Mouse (Mus musculus): ENCODE measurements around the gene Camta1. TPM values are rescaled to one million over a fixed set of nuclear protein-coding genes. Genes with fewer than 3 reads are reported as not detected.

Camta1 gene
- total RNA-seq, 2 experiments from 2014 or later = 234 to 244 TPM

DNA sequence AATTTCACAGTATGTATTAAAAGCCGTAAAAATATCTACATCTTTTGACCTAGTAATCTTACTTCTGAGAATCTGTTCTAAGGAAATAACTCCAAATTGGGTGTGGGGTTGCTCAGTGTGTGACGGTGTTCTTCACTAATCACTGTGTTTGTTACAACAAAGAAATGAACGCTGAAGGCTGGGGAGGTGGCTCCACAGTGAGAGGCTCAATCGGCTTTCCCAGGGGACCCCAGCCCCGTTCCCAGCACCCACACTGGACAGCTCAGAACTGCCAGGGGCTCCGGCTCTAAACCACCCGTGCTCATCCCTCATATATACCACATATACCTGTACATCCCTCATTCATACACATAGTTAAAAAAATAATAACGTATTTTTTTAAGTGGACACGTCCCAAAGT is 1.8 kb upstream of the Camta1 start:
- intact Hi-C loops (cut with DNase I) = loop anchor here (5.0 kb wide), 1 partner anchor 69 kb away; the partner anchor contains the start of gene Dnajc11
- DNase-seq (ENCODE audit: low spot score) = no peak

DNA sequence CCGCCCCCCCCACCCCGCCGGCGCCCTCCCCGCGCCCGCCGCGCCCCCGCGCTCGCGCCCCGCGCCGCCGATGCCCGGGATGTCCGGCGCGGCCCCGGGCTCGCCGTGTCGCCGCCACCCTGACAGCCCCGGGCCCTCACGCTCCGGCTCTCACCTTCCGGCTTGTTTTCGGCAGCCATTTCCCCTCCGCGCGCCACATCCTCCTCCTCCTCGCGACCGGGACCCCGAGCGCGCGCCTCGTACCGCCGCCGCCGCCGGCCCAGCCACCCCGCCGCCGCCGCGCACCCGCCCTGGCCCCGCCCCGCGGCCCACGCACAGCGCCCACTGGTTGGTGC is 238 bp downstream of the Camta1 start:
- no peak for DNase-seq (ENCODE audit: low spot score)

DNA sequence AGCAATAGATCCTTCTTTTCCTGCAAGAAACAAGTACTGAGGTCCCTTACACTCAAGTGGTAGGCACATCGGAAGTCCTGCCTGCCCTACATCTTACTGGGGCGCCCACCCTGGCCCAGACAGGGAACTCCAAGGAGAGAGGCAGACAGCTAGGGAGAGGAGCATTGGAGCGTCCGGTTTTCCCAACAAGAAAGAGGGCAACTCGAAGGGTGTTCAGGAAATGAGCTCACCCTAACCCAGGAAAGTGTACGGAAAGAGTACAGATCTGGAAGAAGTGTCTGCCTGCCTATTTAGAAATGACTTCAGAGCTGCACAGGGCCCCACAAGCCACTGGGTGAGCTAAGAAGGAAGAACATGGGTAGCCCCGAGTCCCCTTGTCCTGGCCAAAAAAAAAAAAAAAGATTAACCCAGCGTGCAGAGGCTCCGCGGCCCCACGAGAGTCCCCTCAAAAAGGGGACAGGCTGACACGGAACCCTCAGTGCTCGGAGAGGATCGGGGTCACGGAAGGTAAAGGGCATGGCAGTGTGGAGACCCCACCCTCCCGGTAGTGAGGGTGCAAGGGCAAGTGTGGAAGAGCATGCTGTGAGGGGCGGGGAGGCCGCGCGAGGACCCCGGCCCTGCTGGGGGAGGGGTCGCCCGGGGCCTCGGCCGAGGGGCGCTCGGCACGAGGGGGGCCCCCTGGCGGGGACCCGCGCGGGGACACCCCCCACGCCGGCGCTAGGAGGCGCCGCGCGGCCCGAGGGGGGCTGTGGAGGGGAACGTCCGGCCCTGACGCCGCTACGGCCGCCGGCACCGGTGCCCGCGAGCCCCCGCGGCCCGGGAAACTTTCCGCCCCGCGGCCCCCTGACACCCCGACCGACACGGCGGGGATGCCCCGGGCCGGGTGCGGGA is 990 bp downstream of the Camta1 start:
- DNase-seq (ENCODE audit: low spot score) = peak; percentile 4
- intact Hi-C loops (cut with DNase I) = loop anchor here (5.0 kb wide), 1 partner anchor 72 kb away; the partner anchor contains the start of gene Dnajc11

More for the DNA sequence above, 238 bp downstream of the Camta1 start:
- intact Hi-C loops (cut with DNase I) = loop anchor here (5.0 kb wide), 1 partner anchor 71 kb away; the partner anchor contains the start of gene Dnajc11

DNA sequence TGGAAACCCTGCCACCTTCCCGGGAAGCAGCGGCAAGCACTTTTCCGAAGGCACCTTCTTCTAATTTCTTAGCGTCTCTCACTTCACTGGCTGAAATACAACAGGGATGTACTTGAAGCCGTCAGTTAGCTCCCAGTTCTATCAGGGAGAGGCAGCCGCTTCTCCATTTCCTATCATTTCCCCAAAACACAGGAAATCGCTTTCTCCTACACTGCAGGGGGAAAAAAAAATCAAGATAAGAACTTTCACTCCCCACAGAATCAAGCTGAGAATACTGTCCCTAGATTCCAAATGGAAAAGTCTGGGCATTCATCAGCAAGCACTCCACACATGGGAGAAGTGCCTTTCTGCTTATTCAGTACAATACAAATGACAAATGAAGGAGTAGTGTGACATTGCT is 2.4 kb downstream of the Camta1 start:
- no peak for DNase-seq (ENCODE audit: low spot score)
- intact Hi-C loops (cut with DNase I) = loop anchor here (5.0 to 10.0 kb wide), 2 partner anchors 524 to 702 kb away; no protein-coding TSS in a partner anchor

DNA sequence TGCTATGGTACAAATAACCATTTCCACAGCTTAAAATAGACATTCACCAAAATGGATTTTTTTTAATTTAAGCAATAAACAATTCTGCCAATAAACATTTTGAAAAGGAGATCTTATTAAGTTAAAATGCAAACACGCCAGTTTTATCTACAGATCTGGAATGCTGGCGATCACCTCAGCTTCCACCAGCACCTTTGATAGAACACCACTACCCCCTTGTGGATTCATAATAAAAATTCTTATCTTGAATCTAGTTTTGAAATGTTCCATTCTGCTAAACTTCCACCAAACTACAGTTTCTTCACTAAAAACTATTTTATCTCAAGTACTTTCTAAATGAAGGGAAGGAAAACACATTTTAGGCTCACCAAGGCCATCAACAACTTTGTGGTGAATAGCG is 7.7 kb downstream of the Camta1 start:
- intact Hi-C loops (cut with DNase I) = loop anchor here (2.0 to 10.0 kb wide), 4 partner anchors 75 to 519 kb away; no protein-coding TSS in a partner anchor
- DNase-seq (ENCODE audit: low spot score) = no peak

DNA sequence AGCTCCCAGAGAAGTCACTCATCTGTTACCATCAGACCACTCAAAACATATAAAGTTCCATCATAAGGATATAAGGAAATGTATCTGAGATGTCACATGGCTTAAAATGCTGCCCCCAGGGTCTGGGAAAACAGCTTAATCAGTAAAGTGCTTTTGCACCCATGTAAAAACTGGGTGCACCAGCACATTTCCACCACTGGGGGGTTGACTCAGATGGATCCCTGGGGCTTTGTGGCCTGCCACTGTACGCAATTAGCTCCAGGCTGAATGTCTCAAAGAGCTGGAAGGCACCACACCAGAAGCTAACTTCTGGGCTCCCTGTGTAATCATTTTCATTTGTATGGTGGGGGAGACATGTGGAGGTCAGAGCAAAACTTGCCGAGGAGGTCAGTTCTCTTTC is 10.5 kb downstream of the Camta1 start:
- intact Hi-C loops (cut with DNase I) = loop anchor here (5.0 to 10.0 kb wide), 2 partner anchors 364 to 516 kb away; no protein-coding TSS in a partner anchor
- DNase-seq (ENCODE audit: low spot score) = peak; percentile 10

DNA sequence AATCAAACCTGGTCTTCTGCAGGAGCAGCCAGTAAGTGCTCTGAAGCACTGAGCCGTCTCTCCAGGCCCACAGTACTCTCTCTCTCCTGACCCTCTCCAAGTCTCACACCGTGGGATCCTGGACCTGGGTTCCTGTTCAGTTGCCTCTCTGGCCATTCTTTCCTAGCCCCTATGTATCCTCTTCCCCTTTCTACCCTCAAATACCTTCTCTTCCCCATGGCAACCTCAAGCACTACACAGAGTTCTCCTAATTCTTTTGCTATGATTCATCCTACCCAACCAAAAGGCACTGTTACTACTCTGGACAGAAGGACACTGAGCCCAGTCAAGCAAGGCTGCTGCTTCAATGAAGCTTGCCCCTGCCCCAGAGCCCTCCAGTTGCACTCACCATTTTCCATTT is 19.1 kb downstream of the Camta1 start:
- intact Hi-C loops (cut with DNase I) = no loop called here
- DNase-seq (ENCODE audit: low spot score) = no peak

DNA sequence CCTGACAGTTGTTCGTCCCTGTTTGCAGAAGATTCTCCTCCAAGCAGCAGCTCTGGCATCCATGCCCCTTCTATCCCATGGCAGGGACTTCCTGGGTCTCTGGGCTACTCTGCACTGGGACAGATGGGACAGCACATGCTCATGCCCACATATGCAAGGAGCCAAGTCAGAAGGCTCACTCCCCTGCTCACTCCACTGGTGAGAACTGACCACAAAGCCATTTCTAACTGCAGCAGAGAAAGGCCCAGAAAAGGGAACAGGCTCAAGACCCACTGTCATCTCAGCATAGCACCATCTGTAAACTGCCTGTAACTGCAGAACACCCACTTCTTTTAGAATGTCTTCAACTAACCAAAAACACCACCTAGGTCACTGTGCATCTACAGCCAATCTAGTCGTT is 23.2 kb downstream of the Camta1 start:
- DNase-seq (ENCODE audit: low spot score) = no peak
- intact Hi-C loops (cut with DNase I) = no loop called here

DNA sequence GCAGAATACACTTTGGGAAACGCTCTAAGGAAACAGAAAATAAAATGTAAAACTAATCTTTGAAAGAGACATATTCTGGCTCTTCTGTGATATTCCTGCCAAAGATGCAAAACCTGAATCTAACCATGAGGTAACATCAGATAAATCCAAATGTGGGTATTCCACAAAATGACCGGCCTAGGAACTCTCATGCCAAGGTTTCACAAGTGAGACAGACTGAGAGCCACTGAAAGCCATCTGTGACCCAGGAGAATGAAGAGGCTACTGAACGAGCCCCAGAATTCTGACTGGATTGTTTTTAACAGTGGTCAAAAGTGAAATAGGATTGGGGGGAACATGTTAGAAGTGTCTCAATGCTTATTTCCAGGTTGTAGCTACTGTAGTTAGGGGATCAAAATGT is 25.8 kb downstream of the Camta1 start:
- intact Hi-C loops (cut with DNase I) = no loop called here
- no peak for DNase-seq (ENCODE audit: low spot score)

DNA sequence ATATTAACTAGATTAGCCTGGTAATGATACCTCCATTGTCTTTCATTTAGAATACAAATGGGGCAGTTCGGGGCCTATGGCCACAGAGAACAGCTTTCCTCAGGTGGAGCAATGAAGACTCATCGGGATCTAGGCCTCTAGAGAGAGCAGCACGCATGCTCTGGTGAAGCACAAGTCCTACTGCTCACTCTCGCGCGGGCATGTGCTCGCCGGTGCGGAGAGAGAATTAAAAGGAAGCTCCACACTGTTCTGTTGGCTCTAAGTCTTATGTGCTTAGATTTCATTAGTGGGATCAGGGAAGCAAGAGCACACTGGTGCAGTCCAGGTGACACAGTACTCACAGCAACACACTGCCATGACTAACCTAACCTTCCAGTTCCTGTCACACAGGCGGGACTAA is 27.1 kb downstream of the Camta1 start:
- intact Hi-C loops (cut with DNase I) = no loop called here
- DNase-seq (ENCODE audit: low spot score) = no peak

DNA sequence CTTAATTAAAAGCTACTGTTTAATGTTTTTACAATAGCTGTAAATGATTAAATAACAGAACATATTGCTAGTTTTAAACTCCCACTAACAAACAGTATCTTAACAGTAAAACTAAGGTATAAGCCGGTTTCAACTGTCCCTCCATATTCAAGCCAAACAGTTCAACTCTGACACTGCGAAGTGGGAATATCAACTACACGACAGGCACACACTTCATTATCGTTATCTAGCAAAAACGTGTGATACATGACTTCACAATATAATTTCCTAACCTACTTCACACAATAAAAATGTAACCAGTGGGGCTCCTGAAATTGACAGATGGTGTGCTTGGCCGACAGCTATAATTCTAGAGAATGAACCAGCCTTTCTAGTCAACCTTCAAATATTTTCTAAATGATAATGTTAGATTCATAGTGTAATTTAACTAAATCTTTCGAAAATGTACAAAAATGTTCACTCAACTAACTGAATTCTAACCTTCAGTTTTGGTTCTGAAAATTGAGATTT is 27.7 kb downstream of the Camta1 start:
- intact Hi-C loops (cut with DNase I) = no loop called here

DNA sequence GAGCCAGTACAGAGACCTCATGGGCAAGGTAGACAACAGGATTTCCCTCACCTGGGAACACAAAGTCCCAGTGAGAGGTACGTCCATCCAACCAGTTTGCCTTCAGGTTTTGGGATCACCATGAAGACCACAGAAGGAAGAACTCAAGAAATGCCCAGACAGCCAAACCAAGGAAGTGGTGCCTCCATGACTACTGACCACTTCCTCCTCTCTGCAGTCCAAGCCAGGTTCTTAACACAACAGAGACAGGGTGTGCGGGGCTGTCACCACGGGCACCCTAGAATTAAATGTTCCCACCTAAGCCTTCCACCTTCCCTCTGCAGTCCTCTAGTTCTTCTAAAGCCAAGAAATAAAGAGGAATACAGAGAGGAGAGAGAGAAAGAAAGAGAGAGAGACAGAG is 33.8 kb downstream of the Camta1 start:
- DNase-seq (ENCODE audit: low spot score) = no peak
- intact Hi-C loops (cut with DNase I) = no loop called here

More for the DNA sequence above, 27.7 kb downstream of the Camta1 start:
- no peak for DNase-seq (ENCODE audit: low spot score)

DNA sequence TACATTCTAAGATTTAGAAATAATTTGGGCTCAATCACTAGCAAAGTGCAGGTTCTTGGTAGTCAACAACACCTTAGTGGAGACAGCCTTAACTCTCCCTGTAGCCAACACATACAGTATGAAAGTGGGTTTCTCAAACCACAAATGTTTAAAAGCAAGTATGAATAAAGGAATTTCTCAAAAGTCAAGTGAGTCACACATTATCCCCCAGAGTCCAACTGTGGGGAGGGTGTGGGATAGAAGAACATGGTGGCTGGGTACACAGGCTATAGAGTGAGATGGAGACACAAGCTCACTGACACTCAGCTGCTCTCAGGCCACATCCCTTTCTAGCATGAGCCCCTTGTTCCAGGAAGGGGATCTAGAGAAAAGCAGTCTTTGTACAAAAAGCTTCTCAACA is 34.3 kb downstream of the Camta1 start:
- DNase-seq (ENCODE audit: low spot score) = no peak
- intact Hi-C loops (cut with DNase I) = no loop called here

DNA sequence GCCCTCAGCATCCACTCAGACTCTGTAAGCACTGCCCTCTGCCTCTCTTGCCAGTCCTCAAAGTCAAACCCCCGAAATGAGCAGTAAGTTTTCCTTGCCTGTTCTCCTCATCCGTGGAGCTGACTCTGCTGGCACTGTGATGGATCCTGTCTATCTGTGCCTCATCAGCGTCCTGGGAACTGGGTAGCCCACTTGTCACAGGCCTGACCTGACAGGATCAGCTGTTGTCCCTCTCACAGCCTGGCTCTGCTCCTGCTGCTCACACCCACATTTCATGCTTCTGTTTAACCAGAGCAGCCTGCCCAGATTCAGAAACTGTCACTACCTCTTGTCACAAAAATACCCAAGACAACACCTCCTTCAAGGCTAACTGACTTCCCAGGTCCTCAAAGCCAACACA is 37.7 kb downstream of the Camta1 start:
- DNase-seq (ENCODE audit: low spot score) = no peak
- intact Hi-C loops (cut with DNase I) = no loop called here

DNA sequence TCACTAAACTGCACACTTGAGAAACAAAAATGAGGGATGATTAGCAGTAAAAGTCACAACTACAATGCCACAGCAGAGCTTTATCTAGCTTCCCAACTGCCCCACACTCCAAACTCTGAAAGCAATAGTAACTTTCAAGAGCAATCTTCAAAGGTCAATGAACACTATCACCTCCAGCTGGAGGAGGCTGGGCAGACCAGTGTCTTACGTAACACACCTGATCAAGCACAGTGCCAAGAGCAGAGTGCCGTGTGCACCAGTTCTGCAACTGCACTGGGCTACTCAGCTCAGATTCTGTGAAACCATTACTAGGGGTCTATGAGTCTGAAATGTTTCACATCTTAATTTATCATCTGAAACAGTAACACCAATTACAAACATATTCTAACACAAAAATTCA is 38.7 kb downstream of the Camta1 start:
- intact Hi-C loops (cut with DNase I) = no loop called here
- no peak for DNase-seq (ENCODE audit: low spot score)

DNA sequence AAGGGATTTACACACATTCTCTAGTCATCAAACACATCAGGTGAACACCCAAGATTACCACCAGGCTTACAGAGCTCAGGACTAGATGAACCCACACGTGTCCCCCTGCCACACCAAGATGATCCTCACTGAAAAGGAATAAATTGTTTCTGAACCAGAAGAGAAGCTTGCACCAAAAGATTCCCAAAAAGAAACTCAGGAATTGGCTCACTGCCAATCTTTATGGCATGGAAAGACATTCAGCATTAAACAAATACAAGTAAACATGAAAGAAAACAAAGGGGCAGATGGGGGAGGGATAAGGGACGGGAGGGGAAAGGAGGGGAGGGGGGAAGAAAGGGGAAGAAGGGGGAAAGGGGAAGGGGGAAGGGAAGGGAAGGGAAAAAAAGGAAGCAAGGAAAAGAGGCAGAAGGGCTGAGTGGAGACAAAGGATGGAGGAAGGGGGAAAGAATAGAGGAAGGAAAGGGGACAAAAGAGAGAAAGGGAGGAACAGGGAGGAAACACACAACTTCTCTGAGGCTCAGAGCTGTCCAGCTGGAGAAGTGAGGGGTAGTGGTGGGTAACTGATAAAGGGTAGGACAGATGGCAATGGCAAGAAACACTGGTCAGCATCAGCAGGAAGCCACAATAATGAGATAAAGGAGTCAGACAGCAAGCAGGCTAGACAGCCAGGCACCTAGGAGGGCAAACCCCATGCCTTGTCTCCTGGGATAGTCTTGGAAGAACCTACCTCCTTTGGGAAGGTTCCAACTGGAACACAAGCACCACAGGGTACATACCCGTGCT is 43.5 kb downstream of the Camta1 start:
- no peak for DNase-seq (ENCODE audit: low spot score)
- intact Hi-C loops (cut with DNase I) = no loop called here

DNA sequence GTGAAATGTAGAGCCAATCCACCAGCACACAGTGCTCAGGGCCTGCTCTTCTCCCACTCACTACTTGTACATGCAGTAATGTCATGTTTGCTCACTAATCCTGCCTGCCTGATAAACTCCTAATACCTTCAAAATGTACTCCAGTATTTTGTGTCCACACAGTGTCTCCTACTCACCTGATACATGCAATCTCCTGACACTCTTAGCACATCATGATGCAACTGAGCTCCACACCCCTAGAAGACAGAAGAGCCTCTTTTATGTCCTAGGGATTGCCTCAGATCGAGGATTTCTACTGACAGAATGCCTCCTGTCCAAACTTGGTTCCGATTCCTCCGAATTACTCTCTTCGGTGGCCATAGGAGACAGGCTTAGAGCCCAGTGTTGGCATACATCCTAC is 48.0 kb downstream of the Camta1 start:
- intact Hi-C loops (cut with DNase I) = no loop called here
- DNase-seq (ENCODE audit: low spot score) = no peak

DNA sequence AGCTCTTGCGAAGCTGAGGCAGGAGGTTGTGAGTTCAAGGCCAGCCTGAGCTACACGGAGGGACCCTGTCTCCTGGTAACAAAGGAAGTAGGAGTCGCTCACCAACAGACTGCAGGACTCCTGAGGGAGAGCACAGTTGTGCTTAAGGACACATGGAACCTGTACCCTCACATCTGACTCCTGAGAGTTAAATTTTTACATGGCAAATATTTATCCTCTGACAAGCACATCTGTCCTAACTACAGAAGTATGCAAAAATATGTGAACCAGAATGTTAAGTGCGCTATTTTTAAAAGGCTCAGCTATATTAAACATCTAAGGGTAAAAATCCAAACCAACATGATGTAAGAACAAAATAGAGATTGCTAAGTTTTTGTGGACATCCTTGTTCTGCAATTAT is 56.0 kb downstream of the Camta1 start:
- no peak for DNase-seq (ENCODE audit: low spot score)
- intact Hi-C loops (cut with DNase I) = no loop called here

DNA sequence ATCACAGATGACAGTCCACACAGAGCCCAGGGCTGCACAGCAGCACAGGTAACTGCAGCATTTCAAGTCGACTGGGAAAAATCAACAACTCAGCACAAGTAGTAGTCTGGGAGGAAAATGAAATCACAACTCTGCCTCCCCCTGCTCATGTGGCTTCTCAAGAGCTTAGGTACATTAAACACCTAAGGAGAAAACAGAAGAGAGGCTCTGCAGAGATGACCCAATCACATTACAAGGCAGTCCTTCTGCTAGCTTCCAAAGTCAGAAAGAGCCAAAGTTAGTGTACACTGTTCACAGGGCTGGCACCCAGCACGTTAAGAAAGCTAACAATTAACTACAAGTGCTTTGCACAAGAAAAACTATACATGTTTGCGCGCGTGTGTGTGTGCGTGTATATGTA is 56.6 kb downstream of the Camta1 start:
- intact Hi-C loops (cut with DNase I) = no loop called here
- no peak for DNase-seq (ENCODE audit: low spot score)

DNA sequence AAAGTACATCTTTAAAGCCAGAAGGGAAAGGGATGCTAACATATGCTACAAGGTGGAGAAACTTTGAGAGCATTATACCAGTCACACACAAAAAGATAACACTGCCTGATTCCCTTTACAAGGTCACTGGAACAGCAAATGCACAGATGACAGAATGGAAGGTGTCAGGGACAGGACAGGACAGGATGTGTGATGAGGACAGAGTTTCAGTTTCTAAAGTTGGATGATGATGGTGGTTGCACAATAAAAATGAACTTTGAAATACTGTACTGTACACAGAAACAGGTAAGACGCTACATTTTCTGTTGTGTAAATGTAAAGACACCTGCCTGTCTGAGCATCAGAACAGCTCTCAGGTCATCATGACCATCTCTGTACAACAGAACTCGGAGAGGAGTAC is 57.5 kb downstream of the Camta1 start:
- intact Hi-C loops (cut with DNase I) = no loop called here
- no peak for DNase-seq (ENCODE audit: low spot score)

DNA sequence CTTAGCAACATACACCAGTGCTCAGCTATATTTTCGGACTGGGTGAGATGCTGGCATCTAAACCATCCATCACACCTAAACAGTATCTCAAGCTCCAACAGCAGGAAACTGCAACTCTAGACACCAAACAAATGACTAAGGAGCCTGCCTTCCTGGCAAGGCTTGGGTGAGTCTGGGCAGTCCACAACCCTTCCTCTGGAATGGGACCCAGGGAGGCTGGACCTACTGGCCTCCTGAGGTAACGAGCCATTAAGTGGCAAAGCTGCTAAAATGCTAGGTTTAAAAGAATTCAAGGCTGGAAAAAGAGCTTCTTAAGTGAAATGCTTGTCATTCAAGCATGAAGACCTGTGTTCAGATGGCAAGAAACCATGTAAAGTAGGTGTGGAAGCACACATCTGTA is 63.0 kb downstream of the Camta1 start:
- no peak for DNase-seq (ENCODE audit: low spot score)
- intact Hi-C loops (cut with DNase I) = no loop called here
